Mouse (Mus musculus): Measurements from ENCODE around the gene Prl7a2.

GRCm38 (mm10) chr13:27706521-27706920 is 38.7 kb upstream of the Prl7a2 start:
- no peak for TF ChIP-seq CTCF (conservative IDR thresholded peaks at IDR 0.05 in 1 of 2, IDR thresholded peaks at IDR 0.05 in 1 of 2; ENCODE audit: low read depth in 2 of 2, low read length in 2 of 2)
- no peak for TF ChIP-seq NRF1 (IDR thresholded peaks at IDR 0.05; ENCODE audit: low read depth, low read length)

Measured in CH12.LX (cell line).